Mouse (Mus musculus): Measurements from ENCODE around the gene Sbf1. TPM values are rescaled to one million over a fixed set of nuclear protein-coding genes. Genes with fewer than 3 reads are reported as not detected.

Gene Sbf1
- 116 and 134 TPM in 2 replicates for total RNA-seq (2017)

DNA sequence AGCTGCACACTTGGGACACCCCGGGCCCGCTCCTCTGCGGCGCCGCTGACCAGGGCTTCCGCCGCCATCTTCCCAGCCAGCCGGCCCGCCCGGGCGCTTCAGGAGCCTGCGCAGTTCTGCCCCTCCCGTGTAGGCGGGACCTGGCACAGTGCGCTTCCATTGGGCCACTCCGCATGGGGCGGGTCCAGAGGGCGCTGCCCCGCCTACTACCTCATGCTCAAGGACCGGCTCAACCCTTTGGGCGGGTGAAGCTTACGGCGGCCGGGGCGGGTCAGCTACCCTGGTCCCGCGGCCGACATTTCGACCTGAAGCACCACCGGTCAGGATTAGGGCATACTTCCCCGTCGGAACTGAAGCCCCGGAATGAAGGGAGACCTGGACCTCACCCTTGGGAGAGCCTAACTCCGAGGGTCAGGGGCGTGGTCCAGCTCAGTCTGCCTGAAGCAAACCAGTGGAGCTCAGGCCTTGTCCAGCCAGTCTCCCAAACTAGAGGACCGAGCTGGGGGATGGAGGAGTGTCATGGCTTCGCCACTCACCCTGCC, at the start of gene Sbf1:
Gene Sbf1 (minus strand): TSS at position 122 of the 542 bp plus-strand sequence.
- ATAC-seq (ENCODE audit: extremely low read depth, insufficient number of reproducible peaks, low FRiP score, poor library complexity, severe bottlenecking): peak; percentile 98

DNA sequence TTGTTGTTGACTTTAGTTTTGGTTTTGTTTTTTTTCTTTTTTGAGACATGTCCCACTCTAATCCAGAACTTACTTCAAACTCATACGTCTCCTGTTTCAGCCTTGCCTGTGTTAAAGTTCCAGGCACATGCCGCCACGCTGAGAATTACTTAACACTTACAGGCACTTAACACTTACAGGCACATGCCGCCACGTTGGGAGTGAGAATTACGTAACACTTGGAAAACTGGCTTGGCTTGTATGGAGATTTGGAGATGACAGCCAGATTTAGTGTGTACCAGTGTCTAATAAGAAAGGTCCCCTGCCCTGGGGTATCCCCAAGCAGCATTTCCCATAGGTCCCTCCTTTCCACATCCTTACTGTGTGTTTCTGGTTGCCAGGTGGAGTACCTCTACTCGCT, 47.9 kb upstream of the Sbf1 start:
- no peak for ATAC-seq (ENCODE audit: extremely low read depth, insufficient number of reproducible peaks, low FRiP score, poor library complexity, severe bottlenecking)

DNA sequence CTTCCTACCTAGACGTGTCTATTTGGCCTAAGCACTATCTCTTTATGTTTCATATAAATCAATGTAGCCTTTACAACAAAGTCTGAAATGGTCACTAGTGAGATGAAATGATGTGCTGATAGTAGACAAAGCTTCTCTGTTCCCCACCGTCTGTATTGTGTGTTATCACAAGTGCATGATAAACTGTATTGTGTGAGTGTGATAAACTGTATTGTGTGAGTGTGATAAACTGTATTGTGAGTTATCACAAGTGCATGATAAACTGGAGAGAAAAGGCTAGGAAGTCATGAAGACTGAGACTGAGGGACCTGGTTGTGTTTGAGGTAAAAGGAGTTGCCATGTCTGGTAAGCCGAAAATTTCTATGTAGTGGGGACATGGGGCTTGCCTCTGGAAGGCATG, 43.7 kb upstream of the Sbf1 start:
- no peak for ATAC-seq (ENCODE audit: extremely low read depth, insufficient number of reproducible peaks, low FRiP score, poor library complexity, severe bottlenecking)

- ATAC-seq (ENCODE audit: extremely low read depth, insufficient number of reproducible peaks, low FRiP score, poor library complexity, severe bottlenecking): no peak
These were observed 41.3 kb upstream of the Sbf1 start for GRCm38 (mm10) chr15:89356372-89356771.

DNA sequence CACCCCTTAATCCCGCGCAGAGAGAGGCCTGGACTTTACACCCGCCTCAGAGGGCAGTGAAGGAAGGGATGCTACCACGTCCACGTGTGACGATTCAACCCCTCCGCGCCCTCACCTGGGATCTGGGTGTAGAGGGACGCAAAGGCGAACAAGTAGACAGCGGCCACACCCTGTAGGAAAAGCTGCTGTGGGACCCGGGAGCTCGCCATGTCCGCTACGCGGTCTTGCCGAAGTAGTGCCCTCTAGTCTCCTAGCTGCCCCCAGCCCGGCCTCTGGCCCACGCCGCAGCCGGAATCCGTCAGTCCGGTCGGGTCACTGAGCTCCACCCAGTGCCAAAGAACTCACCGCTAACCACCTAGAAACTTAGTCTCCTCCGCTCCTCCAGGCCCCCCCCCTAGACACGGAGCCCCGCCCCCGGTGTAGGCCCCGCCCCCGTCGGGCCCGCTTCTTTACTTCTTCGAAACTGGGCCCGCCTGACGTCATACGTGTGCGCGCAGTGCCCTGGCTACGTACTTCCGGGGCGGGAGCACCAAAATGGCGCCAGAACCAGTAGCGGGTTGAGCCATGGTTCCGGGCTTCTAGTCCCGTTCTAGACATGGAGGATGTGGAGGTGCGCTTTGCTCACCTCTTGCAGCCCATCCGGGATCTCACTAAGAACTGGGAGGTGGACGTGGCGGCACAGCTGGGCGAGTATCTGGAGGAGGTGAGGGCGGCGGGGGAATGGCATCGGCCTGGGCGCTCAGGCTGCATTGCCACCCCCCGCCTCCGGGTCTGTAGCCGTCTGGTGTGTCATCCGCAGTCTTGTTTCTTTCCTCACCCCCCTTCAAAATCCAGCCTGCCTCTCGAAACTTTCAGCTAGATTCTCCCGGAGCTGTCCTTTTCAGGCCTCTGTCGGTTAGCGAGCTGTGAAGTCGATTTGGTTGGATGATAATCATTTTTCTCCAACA, 40.4 kb upstream of the Sbf1 start, which contains the start of the genes Lmf2 and Ncaph2:
Gene Lmf2 (minus strand): TSS at position 419 of the 947 bp plus-strand sequence.
Gene Ncaph2 (plus strand): TSS at position 479 of the 947 bp plus-strand sequence.
- ATAC-seq (ENCODE audit: extremely low read depth, insufficient number of reproducible peaks, low FRiP score, poor library complexity, severe bottlenecking): peak; percentile 90

GRCm38 (mm10) chr15:89354455-89354854, 39.3 kb upstream of the Sbf1 start:
- ATAC-seq (ENCODE audit: extremely low read depth, insufficient number of reproducible peaks, low FRiP score, poor library complexity, severe bottlenecking): no peak

- no peak for ATAC-seq (ENCODE audit: extremely low read depth, insufficient number of reproducible peaks, low FRiP score, poor library complexity, severe bottlenecking)
These were observed 38.7 kb upstream of the Sbf1 start for GRCm38 (mm10) chr15:89353837-89354236.

GRCm38 (mm10) chr15:89352795-89353194, 37.7 kb upstream of the Sbf1 start:
- ATAC-seq (ENCODE audit: extremely low read depth, insufficient number of reproducible peaks, low FRiP score, poor library complexity, severe bottlenecking): no peak

GRCm38 (mm10) chr15:89352054-89352453, 36.9 kb upstream of the Sbf1 start:
- no peak for ATAC-seq (ENCODE audit: extremely low read depth, insufficient number of reproducible peaks, low FRiP score, poor library complexity, severe bottlenecking)

GRCm38 (mm10) chr15:89351302-89351701, 36.2 kb upstream of the Sbf1 start:
- no peak for ATAC-seq (ENCODE audit: extremely low read depth, insufficient number of reproducible peaks, low FRiP score, poor library complexity, severe bottlenecking)

DNA sequence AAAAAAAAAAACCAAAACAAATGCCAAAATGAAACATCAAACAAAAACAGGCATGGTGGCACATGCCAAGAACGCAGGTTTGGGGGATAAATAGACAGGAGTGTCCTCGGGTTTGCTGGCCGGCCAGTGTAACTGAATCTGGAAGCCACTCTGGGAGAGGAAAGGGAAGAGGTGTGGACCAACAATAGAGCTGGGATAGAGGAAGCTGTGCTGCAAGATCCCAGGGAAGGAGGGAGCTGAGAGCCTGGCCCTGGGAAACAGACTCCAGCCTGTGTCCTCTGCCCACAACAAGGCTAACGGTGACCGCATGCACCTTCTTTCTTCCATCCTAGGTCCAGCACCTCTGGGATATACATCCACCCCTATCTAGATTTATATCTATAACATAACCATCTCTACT, 35.3 kb upstream of the Sbf1 start:
- ATAC-seq (ENCODE audit: extremely low read depth, insufficient number of reproducible peaks, low FRiP score, poor library complexity, severe bottlenecking): no peak

DNA sequence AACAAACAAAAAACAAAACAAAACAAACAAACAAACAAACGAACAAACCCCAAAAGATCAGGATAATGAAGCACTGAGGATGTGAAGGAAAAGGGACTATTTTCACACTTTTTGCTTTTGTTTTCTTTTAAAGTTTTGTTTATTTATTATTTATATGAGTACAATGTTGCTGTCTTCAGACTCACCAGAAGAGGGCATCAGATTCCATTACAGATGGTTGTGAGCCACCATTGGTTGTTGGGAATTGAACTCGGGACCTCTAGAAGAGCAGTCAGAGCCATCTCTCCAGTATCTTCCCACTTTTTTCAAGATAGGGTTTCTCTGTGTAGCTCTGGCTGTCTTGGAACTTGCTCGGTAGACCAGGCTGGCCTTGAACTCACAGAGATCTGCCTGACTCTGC, 28.2 kb upstream of the Sbf1 start:
- no peak for ATAC-seq (ENCODE audit: extremely low read depth, insufficient number of reproducible peaks, low FRiP score, poor library complexity, severe bottlenecking)

DNA sequence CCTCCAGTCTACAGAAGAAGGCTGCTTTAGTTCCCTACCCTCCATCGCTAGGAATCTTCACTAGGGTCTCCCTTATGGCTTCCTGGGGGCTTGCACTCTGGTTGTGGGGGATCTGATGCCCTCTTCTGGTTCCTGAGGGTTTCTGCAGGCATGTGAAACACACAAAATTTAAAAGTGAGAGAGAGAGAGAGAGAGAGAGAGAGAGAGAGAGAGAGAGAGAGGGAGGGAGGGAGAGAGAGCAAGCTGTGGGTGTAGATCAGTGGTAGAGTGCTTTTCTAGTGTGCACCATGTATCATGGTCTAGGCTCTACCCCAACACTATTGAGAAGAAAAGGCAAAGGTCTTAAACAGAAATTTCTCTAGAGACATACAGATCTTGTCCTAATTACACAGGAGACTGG, 26.6 kb upstream of the Sbf1 start:
- no peak for ATAC-seq (ENCODE audit: extremely low read depth, insufficient number of reproducible peaks, low FRiP score, poor library complexity, severe bottlenecking)

DNA sequence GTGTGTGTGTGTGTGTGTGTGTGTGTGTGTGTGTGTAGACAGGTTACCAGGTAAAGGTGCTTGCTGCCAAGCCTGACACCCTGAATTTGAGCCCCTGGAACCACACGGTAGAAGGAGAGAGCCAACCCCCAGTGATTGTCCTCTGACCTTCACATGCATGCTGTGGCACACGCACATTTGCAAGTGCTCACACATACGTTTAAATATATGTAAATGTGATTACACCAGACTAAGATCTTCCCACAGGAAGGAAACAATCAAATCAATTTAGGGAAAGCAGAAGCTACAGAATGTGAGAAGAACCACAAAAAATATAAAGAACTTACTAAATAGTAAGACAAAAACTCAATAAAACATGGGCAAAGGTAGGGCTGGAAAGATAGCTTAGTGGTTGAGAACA, 25.0 kb upstream of the Sbf1 start:
- no peak for ATAC-seq (ENCODE audit: extremely low read depth, insufficient number of reproducible peaks, low FRiP score, poor library complexity, severe bottlenecking)

- ATAC-seq (ENCODE audit: extremely low read depth, insufficient number of reproducible peaks, low FRiP score, poor library complexity, severe bottlenecking): peak; percentile 57; the same call in 1 of the 2 replicates
These were observed 24.6 kb upstream of the Sbf1 start for GRCm38 (mm10) chr15:89339696-89340095.

- no peak for ATAC-seq (ENCODE audit: extremely low read depth, insufficient number of reproducible peaks, low FRiP score, poor library complexity, severe bottlenecking)
These were observed 21.3 kb upstream of the Sbf1 start for GRCm38 (mm10) chr15:89336422-89336821.

DNA sequence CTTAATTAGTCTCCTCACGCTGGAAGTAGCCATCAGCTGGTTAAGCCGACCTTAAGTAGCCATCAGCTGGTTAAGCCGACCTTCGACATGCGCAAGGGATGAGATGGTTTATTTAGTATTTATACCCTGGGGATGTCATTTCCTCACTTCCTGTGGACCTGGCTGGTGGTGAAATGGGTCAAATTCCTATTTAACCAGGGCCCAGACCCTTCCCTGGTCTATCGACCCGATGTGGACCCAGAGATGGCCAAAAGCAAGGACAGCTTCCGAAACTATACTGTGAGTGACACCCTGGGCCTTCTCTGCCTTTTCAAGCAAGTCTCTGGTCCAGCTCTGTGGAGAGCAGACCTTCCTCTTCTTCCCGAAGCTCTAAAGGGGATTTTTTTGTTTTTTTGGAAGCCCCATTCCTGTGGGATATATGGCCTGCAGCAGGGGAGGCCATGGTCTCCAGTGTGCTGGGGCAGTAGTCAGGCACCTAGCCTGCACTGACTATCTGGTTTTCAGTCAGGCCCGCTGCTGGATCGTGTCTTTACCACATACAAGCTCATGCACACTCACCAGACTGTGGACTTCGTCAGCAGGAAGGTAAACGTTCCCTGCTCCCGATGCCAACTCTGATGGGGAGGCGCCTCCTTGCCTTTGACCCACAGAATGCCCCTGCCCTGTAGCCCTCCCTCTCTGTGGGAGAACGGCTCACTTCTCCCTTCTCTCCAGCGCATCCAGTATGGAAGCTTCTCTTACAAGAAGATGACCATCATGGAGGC, 19.8 kb upstream of the Sbf1 start:
- ATAC-seq (ENCODE audit: extremely low read depth, insufficient number of reproducible peaks, low FRiP score, poor library complexity, severe bottlenecking): no peak

DNA sequence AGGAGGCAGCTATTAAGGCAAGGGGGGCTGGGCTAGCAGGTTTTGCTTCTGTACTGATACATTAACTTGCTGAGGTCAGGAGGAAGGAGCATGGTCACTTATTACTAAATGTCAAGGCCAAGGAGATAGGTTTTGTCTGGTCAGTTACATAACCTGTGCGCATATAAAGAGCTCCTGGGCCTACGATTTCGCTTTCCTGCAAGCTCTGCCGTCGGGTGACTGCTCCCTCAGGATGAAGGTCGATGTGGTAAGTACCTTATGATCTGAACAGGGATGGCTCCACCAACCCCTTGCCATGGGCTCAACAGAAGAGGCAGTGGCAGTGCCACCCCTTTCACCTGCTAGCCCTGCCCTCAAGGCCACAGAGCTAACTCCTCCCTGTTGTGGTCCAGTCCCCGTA, 19.2 kb upstream of the Sbf1 start, which contains the start of gene Miox:
Gene Miox (plus strand): TSS at position 128 of the 400 bp plus-strand sequence.
- ATAC-seq (ENCODE audit: extremely low read depth, insufficient number of reproducible peaks, low FRiP score, poor library complexity, severe bottlenecking): no peak

- ATAC-seq (ENCODE audit: extremely low read depth, insufficient number of reproducible peaks, low FRiP score, poor library complexity, severe bottlenecking): no peak
These were observed 11.3 kb upstream of the Sbf1 start for GRCm38 (mm10) chr15:89326441-89326840.

Measured in neutrophil, adult 5-6 weeks (primary cell).